Mouse (Mus musculus): ENCODE measurements around the gene Fcnb. TPM values are rescaled to one million over a fixed set of nuclear protein-coding genes. Genes with fewer than 3 reads are reported as not detected.

The Fcnb gene
- polyA plus RNA-seq, 1 experiment from 2014 or later: 4.1 TPM

- Histone ChIP-seq H3K4me1 (replicated peaks; ENCODE audit: control insufficient read depth, insufficient read depth, low read length) (no peaks in the 10 kb centered on the region), H3K9me3 (ENCODE audit: control insufficient read depth, low read length) (no peaks in the 10 kb centered on the region), H3K36me3 (ENCODE audit: control insufficient read depth, insufficient read depth, low read length) (no peaks in the 10 kb centered on the region), H3K4me3 (ENCODE audit: low read depth, low read length) (no peak overlapping the region), H3K27ac (ENCODE audit: low read depth, low read length) (no peak overlapping the region), H3K4me2 (no peak overlapping the region), H3K9ac (ENCODE audit: low read depth, low read length) (no peak overlapping the region), H3K27me3 (replicated peaks; ENCODE audit: control insufficient read depth, insufficient read depth, low read length) (peaks cover 4% of the 10 kb centered on the region; the same call in 1 of the 2 replicates)
- WGBS: 49% methylated on average over 11 of the region's 11 CpGs
- no peak for DNase-seq (ENCODE audit: low spot score)
- no peak for ATAC-seq (replicated peaks; ENCODE audit: low FRiP score)
Measured at GRCm38 (mm10) chr2:28117490-28118308, 33.0 kb upstream of the Fcnb start.

GRCm38 (mm10) chr2:28108763-28109162 is 24.1 kb upstream of the Fcnb start:
- Histone ChIP-seq H3K27me3 (replicated peaks; ENCODE audit: control insufficient read depth, insufficient read depth, low read length) (no peaks in the 10 kb centered on the region), H3K9me3 (ENCODE audit: control insufficient read depth, low read length) (no peaks in the 10 kb centered on the region), H3K36me3 (ENCODE audit: control insufficient read depth, insufficient read depth, low read length) (no peaks in the 10 kb centered on the region), H3K27ac (ENCODE audit: low read depth, low read length) (no peak overlapping the region), H3K4me3 (ENCODE audit: low read depth, low read length) (no peak overlapping the region), H3K9ac (ENCODE audit: low read depth, low read length) (no peak overlapping the region), H3K4me1 (replicated peaks; ENCODE audit: control insufficient read depth, insufficient read depth, low read length) (no peaks in the 10 kb centered on the region), H3K4me2 (no peak overlapping the region)
- DNase-seq (ENCODE audit: low spot score) (no peak), ATAC-seq (replicated peaks; ENCODE audit: low FRiP score) (no peak)
- WGBS: 48% methylated on average over 5 of the region's 5 CpGs

GRCm38 (mm10) chr2:28106002-28106401 is 21.3 kb upstream of the Fcnb start:
- Histone ChIP-seq H3K27me3 (replicated peaks; ENCODE audit: control insufficient read depth, insufficient read depth, low read length) (no peaks in the 10 kb centered on the region), H3K36me3 (ENCODE audit: control insufficient read depth, insufficient read depth, low read length) (no peaks in the 10 kb centered on the region), H3K4me2 (no peak overlapping the region), H3K27ac (ENCODE audit: low read depth, low read length) (no peak overlapping the region), H3K4me3 (ENCODE audit: low read depth, low read length) (no peak overlapping the region), H3K9ac (ENCODE audit: low read depth, low read length) (no peak overlapping the region), H3K4me1 (replicated peaks; ENCODE audit: control insufficient read depth, insufficient read depth, low read length) (peaks cover 3% of the 10 kb centered on the region), H3K9me3 (ENCODE audit: control insufficient read depth, low read length) (no peaks in the 10 kb centered on the region)
- 71% methylated on average over 2 of the region's 2 CpGs for WGBS
- DNase-seq (ENCODE audit: low spot score): no peak
- ATAC-seq (replicated peaks; ENCODE audit: low FRiP score): no peak

- Histone ChIP-seq H3K4me2 (no peak overlapping the region), H3K4me1 (replicated peaks; ENCODE audit: control insufficient read depth, insufficient read depth, low read length) (peaks cover 8% of the 10 kb centered on the region), H3K27ac (ENCODE audit: low read depth, low read length) (no peak overlapping the region), H3K9ac (ENCODE audit: low read depth, low read length) (no peak overlapping the region), H3K27me3 (replicated peaks; ENCODE audit: control insufficient read depth, insufficient read depth, low read length) (peaks cover 5% of the 10 kb centered on the region; the same call in 1 of the 2 replicates), H3K36me3 (ENCODE audit: control insufficient read depth, insufficient read depth, low read length) (no peaks in the 10 kb centered on the region), H3K4me3 (ENCODE audit: low read depth, low read length) (no peak overlapping the region), H3K9me3 (ENCODE audit: control insufficient read depth, low read length) (no peaks in the 10 kb centered on the region)
- WGBS: 33% methylated on average over 2 of the region's 2 CpGs
- DNase-seq (ENCODE audit: low spot score): no peak
- ATAC-seq (replicated peaks; ENCODE audit: low FRiP score): no peak
Measured at GRCm38 (mm10) chr2:28103653-28104052, 19.0 kb upstream of the Fcnb start.

- H3K27me3 ChIP-seq (replicated peaks; ENCODE audit: control insufficient read depth, insufficient read depth, low read length): peaks cover 11% of the 10 kb centered on the region
- H3K4me1 ChIP-seq (replicated peaks; ENCODE audit: control insufficient read depth, insufficient read depth, low read length): peaks cover 13% of the 10 kb centered on the region
- no peak overlapping the region for H3K4me2 ChIP-seq
- no peak for DNase-seq (ENCODE audit: low spot score)
- no peak overlapping the region for H3K27ac ChIP-seq (ENCODE audit: low read depth, low read length)
- no peaks in the 10 kb centered on the region for H3K36me3 ChIP-seq (ENCODE audit: control insufficient read depth, insufficient read depth, low read length)
- 78% methylated on average over 2 of the region's 2 CpGs for WGBS
- H3K9me3 ChIP-seq (ENCODE audit: control insufficient read depth, low read length): no peaks in the 10 kb centered on the region
- H3K9ac ChIP-seq (ENCODE audit: low read depth, low read length): no peak overlapping the region
- ATAC-seq (replicated peaks; ENCODE audit: low FRiP score): no peak
- no peak overlapping the region for H3K4me3 ChIP-seq (ENCODE audit: low read depth, low read length)
Measured at GRCm38 (mm10) chr2:28101892-28102291, 17.2 kb upstream of the Fcnb start.

- no peak for DNase-seq (ENCODE audit: low spot score)
- Histone ChIP-seq H3K9me3 (ENCODE audit: control insufficient read depth, low read length) (no peaks in the 10 kb centered on the region), H3K27me3 (replicated peaks; ENCODE audit: control insufficient read depth, insufficient read depth, low read length) (peaks cover 11% of the 10 kb centered on the region), H3K4me1 (replicated peaks; ENCODE audit: control insufficient read depth, insufficient read depth, low read length) (peaks cover 20% of the 10 kb centered on the region), H3K36me3 (ENCODE audit: control insufficient read depth, insufficient read depth, low read length) (no peaks in the 10 kb centered on the region), H3K4me2 (peak overlapping the region; percentile 37), H3K27ac (ENCODE audit: low read depth, low read length) (peak overlapping the region; percentile 54; the same call in 1 of the 2 replicates), H3K4me3 (ENCODE audit: low read depth, low read length) (no peak overlapping the region), H3K9ac (ENCODE audit: low read depth, low read length) (peak overlapping the region; percentile 32; the same call in 1 of the 2 replicates)
- peak; percentile 89 for ATAC-seq (replicated peaks; ENCODE audit: low FRiP score)
- 62% methylated on average over 9 of the region's 9 CpGs for WGBS
Measured at GRCm38 (mm10) chr2:28100796-28101483, 16.3 kb upstream of the Fcnb start.

- Histone ChIP-seq H3K9ac (ENCODE audit: low read depth, low read length) (no peak overlapping the region), H3K36me3 (ENCODE audit: control insufficient read depth, insufficient read depth, low read length) (no peaks in the 10 kb centered on the region), H3K9me3 (ENCODE audit: control insufficient read depth, low read length) (no peaks in the 10 kb centered on the region), H3K4me1 (replicated peaks; ENCODE audit: control insufficient read depth, insufficient read depth, low read length) (peaks cover 20% of the 10 kb centered on the region), H3K4me2 (peak overlapping the region; percentile 26; the same call in 1 of the 2 replicates), H3K27me3 (replicated peaks; ENCODE audit: control insufficient read depth, insufficient read depth, low read length) (peaks cover 11% of the 10 kb centered on the region), H3K27ac (ENCODE audit: low read depth, low read length) (no peak overlapping the region), H3K4me3 (ENCODE audit: low read depth, low read length) (no peak overlapping the region)
- ATAC-seq (replicated peaks; ENCODE audit: low FRiP score) (no peak), DNase-seq (ENCODE audit: low spot score) (no peak)
- 15% methylated on average over 24 of the region's 24 CpGs for WGBS
Measured at GRCm38 (mm10) chr2:28098547-28099505, 14.1 kb upstream of the Fcnb start.

GRCm38 (mm10) chr2:28096751-28097309 is 12.1 kb upstream of the Fcnb start:
- Histone ChIP-seq H3K36me3 (ENCODE audit: control insufficient read depth, insufficient read depth, low read length) (no peaks in the 10 kb centered on the region), H3K27me3 (replicated peaks; ENCODE audit: control insufficient read depth, insufficient read depth, low read length) (peaks cover 11% of the 10 kb centered on the region), H3K9ac (ENCODE audit: low read depth, low read length) (no peak overlapping the region), H3K27ac (ENCODE audit: low read depth, low read length) (no peak overlapping the region), H3K4me1 (replicated peaks; ENCODE audit: control insufficient read depth, insufficient read depth, low read length) (peaks cover 22% of the 10 kb centered on the region), H3K4me2 (no peak overlapping the region), H3K4me3 (ENCODE audit: low read depth, low read length) (no peak overlapping the region), H3K9me3 (ENCODE audit: control insufficient read depth, low read length) (no peaks in the 10 kb centered on the region)
- no peak for ATAC-seq (replicated peaks; ENCODE audit: low FRiP score)
- 58% methylated on average over 6 of the region's 6 CpGs for WGBS
- no peak for DNase-seq (ENCODE audit: low spot score)
